Mouse (Mus musculus) kidney, embryonic 16.5 days (tissue): ENCODE measurements around the gene Zbtb42. TPM values are rescaled to one million over a fixed set of nuclear protein-coding genes. Genes with fewer than 3 reads are reported as not detected.
A peak's percentile ranks its signal among the peaks of the same experiment; 100 is the strongest.

ENCODE experiments used
- ATAC-seq: fragments of 200-750 bp; cut with Nextera tagmentation; 2 replicates; pipeline ENCODE4 v1.8.0; 2017; ENCODE audit warnings: moderate TSS enrichment; ENCODE audit not compliant: low FRiP score, low TSS enrichment
- H3K27ac ChIP-seq: fragments of 300-500 bp; sonication (generic); 2 replicates; pipeline ENCODE4 v1.5.1; 2014; ENCODE audit warnings: low read length
- H3K27me3 ChIP-seq: fragments of 300-500 bp; sonication (generic); 2 replicates; pipeline ENCODE4 v1.6.1; 2014; ENCODE audit warnings: low read length, control low read depth, mixed read lengths; ENCODE audit not compliant: insufficient read depth
- H3K36me3 ChIP-seq: fragments of 300-500 bp; sonication (generic); 2 replicates; pipeline ENCODE4 v1.6.1; 2014; ENCODE audit warnings: low read length, control low read depth, mixed read lengths; ENCODE audit not compliant: insufficient read depth
- H3K4me1 ChIP-seq: fragments of 300-500 bp; sonication (generic); 2 replicates; pipeline ENCODE4 v1.6.1; 2014; ENCODE audit warnings: low read length, control low read depth, mixed read lengths; ENCODE audit not compliant: insufficient read depth
- H3K4me2 ChIP-seq: fragments of 300-500 bp; sonication (generic); replicated peaks from 2 replicates; pipeline ENCODE4 v1.6.1; 2014; ENCODE audit warnings: low read depth, low read length
- H3K4me3 ChIP-seq: fragments of 300-500 bp; sonication (generic); 2 replicates; pipeline ENCODE4 v1.5.1; 2014; ENCODE audit warnings: mild to moderate bottlenecking, low read length
- H3K9ac ChIP-seq: fragments of 300-500 bp; sonication (generic); replicated peaks from 2 replicates; pipeline ENCODE4 v1.6.1; 2014; ENCODE audit warnings: low read length
- H3K9me3 ChIP-seq: fragments of 300-500 bp; sonication (generic); 2 replicates; pipeline ENCODE4 v1.6.1; 2016; ENCODE audit warnings: low read length, control low read depth
- WGBS: fragments of 180-500 bp; shearing (Covaris S2); extraction: QIAGEN DNeasy Blood & Tissue Kit; methylation state at CpG from one replicate; pipeline ENCODE4 v1.1.7; 2014; 5-methylcytosine and 5-hydroxymethylcytosine counted together
- microRNA-seq: library from miRNA; unstranded; fragments of <30 nt; microRNA quantifications from one replicate; pipeline ENCODE4, GENCODE M21; 2016
- polyA plus RNA-seq: library from polyadenylated mRNA; unstranded; fragments of >200 nt; fragmentation: Nextera tagmentation; extraction: Ambion mirVana; gene quantifications from 2 replicates; pipeline ENCODE4 v1.2.1, GENCODE M21; 2015

Gene Zbtb42
- polyA plus RNA-seq, 1 experiment from 2014 or later: 6.4 TPM

DNA sequence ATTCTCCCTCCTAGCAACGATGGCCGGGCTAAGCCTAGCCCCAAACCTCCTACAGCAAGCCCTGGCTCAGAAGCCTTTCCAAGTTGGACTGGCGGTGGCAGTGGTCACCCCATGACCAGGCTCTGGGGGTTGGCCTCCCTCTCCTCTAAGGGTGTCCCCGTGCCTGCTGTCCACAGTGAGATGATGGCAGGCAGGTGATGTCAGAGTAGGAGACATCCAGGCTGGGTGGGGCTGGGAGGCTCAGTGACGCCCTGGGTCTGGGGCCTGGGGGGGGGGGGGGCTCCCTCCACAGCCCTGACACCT lies 44.4 kb downstream of the Zbtb42 start:
- H3K4me2 ChIP-seq: peak overlapping the region; percentile 87
- peak; percentile 0; the same call in 1 of the 2 replicates for ATAC-seq
- 2% methylated on average over 5 of the region's 5 CpGs for WGBS

DNA sequence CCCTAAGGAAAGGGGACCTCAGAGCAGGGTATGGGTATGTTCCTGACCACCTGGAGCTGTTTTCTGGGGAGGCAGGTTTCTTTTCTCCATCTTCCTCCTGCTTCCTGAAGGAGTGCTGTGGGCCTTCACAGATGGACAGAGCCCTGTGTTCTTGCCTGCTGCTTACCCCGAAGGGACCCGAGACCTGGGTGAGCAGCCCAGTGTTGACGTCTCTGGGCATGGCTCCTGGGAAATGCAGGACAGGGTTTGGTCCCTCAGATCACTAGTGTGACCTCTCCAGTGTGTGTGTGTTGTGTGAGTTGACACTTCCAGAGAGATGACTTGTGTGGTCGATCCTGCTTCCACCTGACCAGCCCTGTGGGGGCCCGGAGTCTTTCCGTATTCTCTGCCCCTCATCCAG lies 44.8 kb downstream of the Zbtb42 start:
- peak overlapping the region; percentile 87 for H3K4me2 ChIP-seq
- no peaks in the 10 kb centered on the region for H3K9me3 ChIP-seq
- H3K4me1 ChIP-seq: peaks cover 34% of the 10 kb centered on the region
- H3K4me3 ChIP-seq: peak overlapping the region; percentile 79
- peak overlapping the region; percentile 86 for H3K9ac ChIP-seq
- no peaks in the 10 kb centered on the region for H3K27me3 ChIP-seq
- no peak for ATAC-seq
- peaks cover 6% of the 10 kb centered on the region; the same call in 1 of the 2 replicates for H3K36me3 ChIP-seq
- no peak overlapping the region for H3K27ac ChIP-seq
- 88% methylated on average over 6 of the region's 6 CpGs for WGBS

More for the DNA sequence above, 44.4 kb downstream of the Zbtb42 start:
- H3K4me1 ChIP-seq: peaks cover 34% of the 10 kb centered on the region
- peak overlapping the region; percentile 79 for H3K4me3 ChIP-seq
- no peaks in the 10 kb centered on the region for H3K9me3 ChIP-seq
- H3K36me3 ChIP-seq: peaks cover 6% of the 10 kb centered on the region; the same call in 1 of the 2 replicates
- H3K27ac ChIP-seq: peak overlapping the region; percentile 95; the same call in 1 of the 2 replicates
- H3K9ac ChIP-seq: peak overlapping the region; percentile 86
- no peaks in the 10 kb centered on the region for H3K27me3 ChIP-seq

DNA sequence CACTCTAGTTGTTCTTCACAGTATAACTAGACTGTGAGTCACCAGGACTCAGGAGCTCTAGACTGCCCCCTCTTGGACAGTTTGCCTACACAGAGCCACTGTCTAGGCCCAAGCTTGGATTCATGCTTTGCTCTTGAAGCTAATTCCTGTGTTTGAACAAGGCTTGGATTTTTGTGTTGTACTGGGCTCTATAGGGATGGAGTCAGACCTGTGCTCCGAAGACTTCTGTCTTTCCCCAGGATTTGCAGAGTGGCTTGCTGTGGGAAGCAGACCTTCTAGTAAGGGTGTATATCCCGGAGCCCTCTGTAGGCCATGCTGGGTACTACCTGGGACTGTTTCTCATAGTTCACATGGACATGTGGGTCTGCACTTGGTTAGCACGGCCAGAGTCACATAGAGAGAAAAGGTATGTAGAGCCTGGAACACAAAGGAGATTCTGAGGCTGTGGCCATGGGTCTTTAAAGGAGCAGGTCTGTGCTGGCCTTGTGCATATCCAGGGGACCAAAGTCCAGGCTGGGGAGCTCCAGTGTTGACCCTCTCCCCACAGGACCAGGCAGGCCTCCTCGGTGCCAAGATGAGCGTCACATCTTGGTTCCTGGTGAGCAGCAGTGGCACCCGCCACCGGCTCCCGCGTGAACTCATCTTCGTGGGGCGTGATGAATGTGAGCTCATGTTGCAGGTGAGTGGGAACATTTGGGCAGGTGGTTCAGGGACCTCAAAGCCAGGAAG lies 45.6 kb downstream of the Zbtb42 start:
- Histone ChIP-seq H3K36me3 (peaks cover 6% of the 10 kb centered on the region; the same call in 1 of the 2 replicates), H3K4me1 (peaks cover 29% of the 10 kb centered on the region), H3K9ac (no peak overlapping the region), H3K27me3 (no peaks in the 10 kb centered on the region), H3K4me3 (no peak overlapping the region), H3K4me2 (no peak overlapping the region), H3K27ac (no peak overlapping the region), H3K9me3 (no peaks in the 10 kb centered on the region)
- no peak for ATAC-seq
- WGBS: 73% methylated on average over 11 of the region's 11 CpGs

DNA sequence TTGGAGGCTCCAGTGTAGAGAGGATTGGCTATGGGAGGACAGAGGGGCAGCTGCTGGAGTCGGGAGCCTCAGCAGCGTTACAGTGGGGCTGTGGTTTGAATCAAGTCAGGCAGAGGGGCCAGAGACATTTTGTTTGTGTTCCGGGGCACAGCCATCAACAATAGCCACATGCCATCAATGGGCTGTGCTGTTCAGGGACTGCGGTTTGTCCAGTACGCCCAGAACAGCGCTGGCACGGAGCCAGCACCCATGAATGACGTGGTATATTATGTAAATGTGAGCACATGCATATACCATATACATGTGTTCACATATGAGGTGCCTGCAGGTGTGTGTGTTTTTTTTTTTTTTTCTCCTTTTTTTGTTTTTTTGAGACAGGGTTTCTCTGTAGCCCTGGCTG lies 49.2 kb downstream of the Zbtb42 start:
- Histone ChIP-seq H3K36me3 (peaks cover 21% of the 10 kb centered on the region; the same call in 1 of the 2 replicates), H3K4me2 (no peak overlapping the region), H3K27me3 (no peaks in the 10 kb centered on the region), H3K27ac (no peak overlapping the region), H3K9me3 (no peaks in the 10 kb centered on the region), H3K9ac (no peak overlapping the region), H3K4me1 (peaks cover 6% of the 10 kb centered on the region), H3K4me3 (no peak overlapping the region)
- 81% methylated on average over 8 of the region's 8 CpGs for WGBS
- no peak for ATAC-seq

- no peak for ATAC-seq
- no peaks in the 10 kb centered on the region for H3K27me3 ChIP-seq
- WGBS: 54% methylated on average over 14 of the region's 14 CpGs
- no peaks in the 10 kb centered on the region; the same call in 1 of the 2 replicates for H3K4me1 ChIP-seq
- H3K27ac ChIP-seq: no peak overlapping the region
- H3K4me3 ChIP-seq: no peak overlapping the region
- H3K36me3 ChIP-seq: peaks cover 35% of the 10 kb centered on the region
- no peak overlapping the region for H3K4me2 ChIP-seq
- H3K9ac ChIP-seq: no peak overlapping the region
- no peaks in the 10 kb centered on the region for H3K9me3 ChIP-seq
These were observed 52.2 kb downstream of the Zbtb42 start for GRCm38 (mm10) chr12:112730808-112731207.

Small RNAs within 50 kb of the gene (microRNA-seq; reads per million reads assigned to microRNA genes)
- not detected for gene Mir6939

Other genes with a start within 250 kb of the Zbtb42 start
- 0.13 and 0.19 TPM in 2 replicates for gene A530016L24Rik, start 189.4 kb upstream of the Zbtb42 start, polyA plus RNA-seq
- gene Tmem179, start 162.1 kb upstream of the Zbtb42 start, polyA plus RNA-seq: 0.67 and 0.91 TPM in 2 replicates
- 4.7 and 5.3 TPM in 2 replicates for gene Inf2, start 90.0 kb upstream of the Zbtb42 start, polyA plus RNA-seq
- 10.7 and 12.7 TPM in 2 replicates for gene Adssl1, start 58.8 kb upstream of the Zbtb42 start, polyA plus RNA-seq
- 273 and 296 TPM in 2 replicates for gene Siva1, start 34.1 kb upstream of the Zbtb42 start, polyA plus RNA-seq
- gene Akt1, start 3.9 kb upstream of the Zbtb42 start, polyA plus RNA-seq: 49.5 TPM in 2 replicates
- 15.7 and 17.5 TPM in 2 replicates for gene Cep170b, start 41.6 kb downstream of the Zbtb42 start, polyA plus RNA-seq
- gene Pld4, start 81.8 kb downstream of the Zbtb42 start, polyA plus RNA-seq: 7.3 and 7.4 TPM in 2 replicates
- 0.91 and 1.2 TPM in 2 replicates for gene Ahnak2, start 123.8 kb downstream of the Zbtb42 start, polyA plus RNA-seq
- gene Clba1, start 130.1 kb downstream of the Zbtb42 start, polyA plus RNA-seq: 14.0 and 14.7 TPM in 2 replicates
- 113 and 124 TPM in 2 replicates for gene Cdca4, start 150.6 kb downstream of the Zbtb42 start, polyA plus RNA-seq
- gene Gpr132, start 189.4 kb downstream of the Zbtb42 start, polyA plus RNA-seq: 0.15 and 0.22 TPM in 2 replicates